Mouse (Mus musculus): ENCODE data around the gene Vangl2. TPM values are rescaled to one million over a fixed set of nuclear protein-coding genes. Genes with fewer than 3 reads are reported as not detected.

The Vangl2 gene
- polyA plus RNA-seq, 1 experiment from 2014 or later = 14.1 TPM

Other genes starting within 250 kb of the Vangl2 start
- 1.7 and 2.1 TPM in 2 replicates for gene Cd84, start 188.7 kb downstream of the Vangl2 start, polyA plus RNA-seq (2015; fragmentation: Nextera tagmentation; extraction: Ambion mirVana)
- not detected in 2 replicates for gene Gm10521, start 132.8 kb downstream of the Vangl2 start, polyA plus RNA-seq (2015; fragmentation: Nextera tagmentation; extraction: Ambion mirVana)
- gene Slamf6, start 110.9 kb downstream of the Vangl2 start, polyA plus RNA-seq (2015; fragmentation: Nextera tagmentation; extraction: Ambion mirVana) = 0.81 and 2.9 TPM in 2 replicates
- not detected in 2 replicates for gene Nhlh1, start 29.1 kb upstream of the Vangl2 start, polyA plus RNA-seq (2015; fragmentation: Nextera tagmentation; extraction: Ambion mirVana)
- 229 and 235 TPM in 2 replicates for gene Copa, start 54.1 kb upstream of the Vangl2 start, polyA plus RNA-seq (2015; fragmentation: Nextera tagmentation; extraction: Ambion mirVana)
- gene Ncstn, start 54.4 kb upstream of the Vangl2 start, polyA plus RNA-seq (2015; fragmentation: Nextera tagmentation; extraction: Ambion mirVana) = 131 and 132 TPM in 2 replicates
- gene Pex19, start 98.3 kb upstream of the Vangl2 start, polyA plus RNA-seq (2015; fragmentation: Nextera tagmentation; extraction: Ambion mirVana) = 117 and 123 TPM in 2 replicates
- gene Dcaf8, start 119.6 kb upstream of the Vangl2 start, polyA plus RNA-seq (2015; fragmentation: Nextera tagmentation; extraction: Ambion mirVana) = 131 and 134 TPM in 2 replicates
- 142 and 146 TPM in 2 replicates for gene Pea15a, start 178.4 kb upstream of the Vangl2 start, polyA plus RNA-seq (2015; fragmentation: Nextera tagmentation; extraction: Ambion mirVana)
- gene Casq1, start 191.4 kb upstream of the Vangl2 start, polyA plus RNA-seq (2015; fragmentation: Nextera tagmentation; extraction: Ambion mirVana) = 8.5 and 10.0 TPM in 2 replicates
- gene Atp1a4, start 230.0 kb upstream of the Vangl2 start, polyA plus RNA-seq (2015; fragmentation: Nextera tagmentation; extraction: Ambion mirVana) = not detected in 2 replicates
- gene Igsf8, start 233.2 kb upstream of the Vangl2 start, polyA plus RNA-seq (2015; fragmentation: Nextera tagmentation; extraction: Ambion mirVana) = 46.2 and 49.4 TPM in 2 replicates